Mouse (Mus musculus): ENCODE data around the gene Idh1. TPM values are rescaled to one million over a fixed set of nuclear protein-coding genes. Genes with fewer than 3 reads are reported as not detected.
"Not testable (repeated sequence)": the region's sequence is repeated elsewhere in the genome, so short reads cannot be mapped to it uniquely, and the experiment has no call there.

Idh1 gene
- 44.7 TPM for polyA plus RNA-seq (2012; fragmentation: generic; extraction: Trizol)

- no peak for TF ChIP-seq SRF (IDR thresholded peaks at IDR 0.05; ENCODE audit: control insufficient read depth, insufficient read length, low read depth)
- peak; percentile 86 for TF ChIP-seq POLR2AphosphoS2 (IDR thresholded peaks at IDR 0.05; ENCODE audit: insufficient read length, low read depth)
- peak; percentile 92 for TF ChIP-seq POLR2A (IDR thresholded peaks at IDR 0.05; ENCODE audit: insufficient read length, low read depth)
- TF ChIP-seq USF1 (IDR thresholded peaks at IDR 0.05; ENCODE audit: low read depth), result peak; percentile 77
- peak within 1 kb of the TSS; percentile 36 for H3K4me3 ChIP-seq
- peak within 1 kb of the TSS; percentile 77 for H3ac ChIP-seq (ENCODE audit: control insufficient read depth, insufficient read length)
- H3K36me3 ChIP-seq (ENCODE audit: control insufficient read depth, insufficient read depth), result no peaks in the 10 kb centered on the region
- H3K4me2 ChIP-seq (ENCODE audit: low read depth), result peak within 1 kb of the TSS; percentile 89
- peaks cover 35% of the 10 kb centered on the region for H3K79me2 ChIP-seq (ENCODE audit: control insufficient read depth, insufficient read depth)
- no peaks in the 10 kb centered on the region for H3K27me3 ChIP-seq (ENCODE audit: control insufficient read depth, insufficient read depth, insufficient read length)
These were observed at the start of gene Idh1, which contains the start of gene Pikfyve for GRCm38 (mm10) chr1:65186287-65187073. Idh1 (minus strand) TSS chr1:65186500. Pikfyve (plus strand) TSS chr1:65186683.

- H3K79me2 ChIP-seq (ENCODE audit: control insufficient read depth, insufficient read depth), result no peaks in the 10 kb centered on the region
- TF ChIP-seq MAX (IDR thresholded peaks at IDR 0.05; ENCODE audit: low read depth) (no peak), CEBPB (IDR thresholded peaks at IDR 0.05; ENCODE audit: insufficient read depth, poor library complexity, severe bottlenecking) (no peak), POLR2A (IDR thresholded peaks at IDR 0.05; ENCODE audit: insufficient read length, low read depth) (no peak), SRF (IDR thresholded peaks at IDR 0.05; ENCODE audit: control insufficient read depth, insufficient read length, low read depth) (no peak), POLR2AphosphoS2 (IDR thresholded peaks at IDR 0.05; ENCODE audit: insufficient read length, low read depth) (no peak), TCF3 (IDR thresholded peaks at IDR 0.05; ENCODE audit: insufficient read length, low read depth) (no peak), MYOD1 (IDR thresholded peaks at IDR 0.05; ENCODE audit: control insufficient read depth in 1 of 3, insufficient read length in 2 of 3, low read depth in 2 of 3) (no peak), MYOG (IDR thresholded peaks at IDR 0.05; ENCODE audit: control insufficient read depth in 1 of 3, insufficient read depth in 1 of 3, insufficient read length in 2 of 3, low read depth in 2 of 3) (no peak), TCF12 (IDR thresholded peaks at IDR 0.05; ENCODE audit: insufficient read depth, poor library complexity, severe bottlenecking) (no peak), USF1 (IDR thresholded peaks at IDR 0.05; ENCODE audit: low read depth) (no peak)
- H3K4me3 ChIP-seq, result no peak overlapping the region
- H3K36me3 ChIP-seq (ENCODE audit: control insufficient read depth, insufficient read depth), result peaks cover 39% of the 10 kb centered on the region
- no peak overlapping the region for H3ac ChIP-seq (ENCODE audit: control insufficient read depth, insufficient read length)
- no peak overlapping the region for H3K4me2 ChIP-seq (ENCODE audit: low read depth)
- no peaks in the 10 kb centered on the region for H3K27me3 ChIP-seq (ENCODE audit: control insufficient read depth, insufficient read depth, insufficient read length)
These were observed 44.3 kb upstream of the Idh1 start for GRCm38 (mm10) chr1:65230566-65230965.

- H3K4me3 ChIP-seq; H3ac ChIP-seq (ENCODE audit: control insufficient read depth, insufficient read length); H3K27me3 ChIP-seq (ENCODE audit: control insufficient read depth, insufficient read depth, insufficient read length); H3K79me2 ChIP-seq (ENCODE audit: control insufficient read depth, insufficient read depth); H3K4me2 ChIP-seq (ENCODE audit: low read depth): not testable (repeated sequence)
- peaks cover 36% of the 10 kb centered on the region for H3K36me3 ChIP-seq (ENCODE audit: control insufficient read depth, insufficient read depth)
These were observed 43.5 kb upstream of the Idh1 start for GRCm38 (mm10) chr1:65229768-65230167.

GRCm38 (mm10) chr1:65227681-65228080 lies 41.4 kb upstream of the Idh1 start:
- Histone ChIP-seq H3ac (ENCODE audit: control insufficient read depth, insufficient read length) (no peak overlapping the region), H3K27me3 (ENCODE audit: control insufficient read depth, insufficient read depth, insufficient read length) (no peaks in the 10 kb centered on the region), H3K36me3 (ENCODE audit: control insufficient read depth, insufficient read depth) (peaks cover 26% of the 10 kb centered on the region), H3K79me2 (ENCODE audit: control insufficient read depth, insufficient read depth) (no peaks in the 10 kb centered on the region), H3K4me2 (ENCODE audit: low read depth) (no peak overlapping the region), H3K4me3 (no peak overlapping the region)
- TF ChIP-seq MYOD1 (IDR thresholded peaks at IDR 0.05; ENCODE audit: control insufficient read depth in 1 of 3, insufficient read length in 2 of 3, low read depth in 2 of 3), result no peak
- no peak for TF ChIP-seq E2F4 (IDR thresholded peaks at IDR 0.05; ENCODE audit: insufficient read depth)
- no peak for TF ChIP-seq MYOG (IDR thresholded peaks at IDR 0.05; ENCODE audit: control insufficient read depth in 1 of 3, insufficient read depth in 1 of 3, insufficient read length in 2 of 3, low read depth in 2 of 3)
- no peak for TF ChIP-seq MAX (IDR thresholded peaks at IDR 0.05; ENCODE audit: low read depth)
- TF ChIP-seq POLR2A (IDR thresholded peaks at IDR 0.05; ENCODE audit: insufficient read length, low read depth), result no peak
- no peak for TF ChIP-seq TCF12 (IDR thresholded peaks at IDR 0.05; ENCODE audit: insufficient read depth, poor library complexity, severe bottlenecking)
- no peak for TF ChIP-seq POLR2AphosphoS2 (IDR thresholded peaks at IDR 0.05; ENCODE audit: insufficient read length, low read depth)
- no peak for TF ChIP-seq SRF (IDR thresholded peaks at IDR 0.05; ENCODE audit: control insufficient read depth, insufficient read length, low read depth)
- no peak for TF ChIP-seq REST (IDR thresholded peaks at IDR 0.05; ENCODE audit: insufficient read depth, insufficient read length)
- no peak for TF ChIP-seq USF1 (IDR thresholded peaks at IDR 0.05; ENCODE audit: low read depth)
- TF ChIP-seq CEBPB (IDR thresholded peaks at IDR 0.05; ENCODE audit: insufficient read depth, poor library complexity, severe bottlenecking), result no peak
- no peak for TF ChIP-seq TCF3 (IDR thresholded peaks at IDR 0.05; ENCODE audit: insufficient read length, low read depth)

- H3K4me3 ChIP-seq, result no peak overlapping the region
- H3K4me2 ChIP-seq (ENCODE audit: low read depth), result no peak overlapping the region
- peaks cover 46% of the 10 kb centered on the region for H3K36me3 ChIP-seq (ENCODE audit: control insufficient read depth, insufficient read depth)
- TF ChIP-seq MAX (IDR thresholded peaks at IDR 0.05; ENCODE audit: low read depth) (no peak), POLR2A (IDR thresholded peaks at IDR 0.05; ENCODE audit: insufficient read length, low read depth) (no peak), TCF12 (IDR thresholded peaks at IDR 0.05; ENCODE audit: insufficient read depth, poor library complexity, severe bottlenecking) (no peak), E2F4 (IDR thresholded peaks at IDR 0.05; ENCODE audit: insufficient read depth) (no peak), CEBPB (IDR thresholded peaks at IDR 0.05; ENCODE audit: insufficient read depth, poor library complexity, severe bottlenecking) (no peak), TCF3 (IDR thresholded peaks at IDR 0.05; ENCODE audit: insufficient read length, low read depth) (no peak), SRF (IDR thresholded peaks at IDR 0.05; ENCODE audit: control insufficient read depth, insufficient read length, low read depth) (no peak), REST (IDR thresholded peaks at IDR 0.05; ENCODE audit: insufficient read depth, insufficient read length) (no peak), MYOG (IDR thresholded peaks at IDR 0.05; ENCODE audit: control insufficient read depth in 1 of 3, insufficient read depth in 1 of 3, insufficient read length in 2 of 3, low read depth in 2 of 3) (no peak), POLR2AphosphoS2 (IDR thresholded peaks at IDR 0.05; ENCODE audit: insufficient read length, low read depth) (no peak), MYOD1 (IDR thresholded peaks at IDR 0.05; ENCODE audit: control insufficient read depth in 1 of 3, insufficient read length in 2 of 3, low read depth in 2 of 3) (no peak), USF1 (IDR thresholded peaks at IDR 0.05; ENCODE audit: low read depth) (no peak)
- no peaks in the 10 kb centered on the region for H3K27me3 ChIP-seq (ENCODE audit: control insufficient read depth, insufficient read depth, insufficient read length)
- no peak overlapping the region for H3ac ChIP-seq (ENCODE audit: control insufficient read depth, insufficient read length)
- H3K79me2 ChIP-seq (ENCODE audit: control insufficient read depth, insufficient read depth), result no peaks in the 10 kb centered on the region
These were observed 37.4 kb upstream of the Idh1 start for GRCm38 (mm10) chr1:65223654-65224053.

Data from myocyte (in vitro differentiated cells).